Mouse (Mus musculus) heart, postnatal 4 days (tissue): ENCODE results near the gene Rnd3. TPM values are rescaled to one million over a fixed set of nuclear protein-coding genes. Genes with fewer than 3 reads are reported as not detected.

Source experiments
- DNase-seq: peaks from one replicate; pipeline ENCODE4 v3.0.0; 2021
- total RNA-seq, 2 experiments: library from RNA; stranded (reverse); gene quantifications; 2 replicates each; pipeline ENCODE4 v1.2.3; 2021

Gene Rnd3
- total RNA-seq = 10 to 100 TPM; 28.2 to 29.3 TPM

- DNase-seq = peak; percentile 98
These were observed at the start of gene Rnd3 for GRCm38 (mm10) chr2:51148975-51149374. Gene Rnd3 (minus strand): TSS chr2:51149111.

- peak; percentile 14 for DNase-seq
These were observed 43.4 kb upstream of the Rnd3 start for GRCm38 (mm10) chr2:51192319-51192718.

GRCm38 (mm10) chr2:51185762-51186161 is 36.9 kb upstream of the Rnd3 start:
- DNase-seq = no peak

- DNase-seq = no peak
These were observed 34.1 kb upstream of the Rnd3 start for GRCm38 (mm10) chr2:51182990-51183389.

GRCm38 (mm10) chr2:51181376-51181775 is 32.5 kb upstream of the Rnd3 start:
- DNase-seq = no peak

GRCm38 (mm10) chr2:51179096-51179495 is 30.2 kb upstream of the Rnd3 start:
- no peak for DNase-seq

- DNase-seq = no peak
These were observed 28.7 kb upstream of the Rnd3 start for GRCm38 (mm10) chr2:51177615-51178014.

- peak; percentile 9 for DNase-seq
These were observed 26.4 kb upstream of the Rnd3 start for GRCm38 (mm10) chr2:51175276-51175675.

GRCm38 (mm10) chr2:51161110-51161509 is 12.2 kb upstream of the Rnd3 start:
- DNase-seq = no peak

- DNase-seq = peak; percentile 50
These were observed 457 bp downstream of the Rnd3 start for GRCm38 (mm10) chr2:51148454-51148853.

- DNase-seq = no peak
These were observed 875 bp downstream of the Rnd3 start for GRCm38 (mm10) chr2:51148065-51148407.

GRCm38 (mm10) chr2:51147318-51148064 is 1.4 kb downstream of the Rnd3 start:
- peak; percentile 88 for DNase-seq

- DNase-seq = peak; percentile 83
These were observed 2.0 kb downstream of the Rnd3 start for GRCm38 (mm10) chr2:51146871-51147317.

- DNase-seq = peak; percentile 68
These were observed 3.0 kb downstream of the Rnd3 start for GRCm38 (mm10) chr2:51145838-51146470.

GRCm38 (mm10) chr2:51144380-51145120 is 4.4 kb downstream of the Rnd3 start:
- peak; percentile 33 for DNase-seq

GRCm38 (mm10) chr2:51142422-51142821 is 6.5 kb downstream of the Rnd3 start:
- DNase-seq = no peak

GRCm38 (mm10) chr2:51141345-51141744 is 7.6 kb downstream of the Rnd3 start:
- DNase-seq = no peak

GRCm38 (mm10) chr2:51140486-51140885 is 8.4 kb downstream of the Rnd3 start:
- DNase-seq = peak; percentile 42

- DNase-seq = no peak
These were observed 8.9 kb downstream of the Rnd3 start for GRCm38 (mm10) chr2:51139912-51140446.

- DNase-seq = peak; percentile 59
These were observed 9.5 kb downstream of the Rnd3 start for GRCm38 (mm10) chr2:51139218-51139911.

GRCm38 (mm10) chr2:51137726-51138125 is 11.2 kb downstream of the Rnd3 start:
- DNase-seq = no peak

- no peak for DNase-seq
These were observed 16.7 kb downstream of the Rnd3 start for GRCm38 (mm10) chr2:51132181-51132580.
